ENCODE assay signal across 16 mouse cellular contexts in genomic region chr5:36559510-36560235, GRCm38 (mm10). TPM values are rescaled to one million over a fixed set of nuclear protein-coding genes. Genes with fewer than 3 reads are reported as not detected.
A peak's percentile ranks its signal among the peaks of the same experiment; 100 is the strongest.
DNase-seq lines count a peak whose midpoint lies in the region; ATAC-seq and TF ChIP-seq lines count a peak whose summit lies in the region.
"Had no signal": no experiment of that assay in that cellular context is flagged by ENCODE, and none has a peak within 500 bp of the region (broad histone marks: within the 10 kb centered on the region; RNA-seq: fewer than 3 reads in every experiment).

No protein-coding gene starts in this region.

- no peak for TF ChIP-seq POLR2A in bone marrow macrophage, adult 2 months (IDR thresholded peaks at IDR 0.05; ENCODE audit: borderline replicate concordance, low read depth, low read length)

- no peak overlapping the region for H3K4me3 ChIP-seq in limb, embryonic 13.5 days
- H3K4me3 ChIP-seq in limb, embryonic 10.5 days = no peak overlapping the region
- H3K4me3 ChIP-seq in bone marrow macrophage, adult 2 months (ENCODE audit: insufficient read depth, low read length) = 0 out of 2 replicates have a peak overlapping the region, but pooled peaks have one; percentile 7
- no peak overlapping the region for H3K4me3 ChIP-seq in liver, postnatal 0 days (ENCODE audit: low read depth, low read length)
- H3K4me3 ChIP-seq in hindbrain, embryonic 14.5 days (replicated peaks; ENCODE audit: low read length) = no peak overlapping the region
- H3K4me3 ChIP-seq: embryonic facial prominence, embryonic 15.5 days; forebrain, embryonic 12.5 days; hindbrain, embryonic 10.5 days; lung, embryonic 15.5 days; megakaryocyte, embryonic 14.5 days had no signal

- no peaks in the 10 kb centered on the region for H3K27me3 ChIP-seq in limb, embryonic 13.5 days
- no peaks in the 10 kb centered on the region for H3K27me3 ChIP-seq in limb, embryonic 10.5 days (ENCODE audit: low read depth, poor library complexity, severe bottlenecking)
- no peaks in the 10 kb centered on the region for H3K27me3 ChIP-seq in liver, postnatal 0 days (ENCODE audit: insufficient read depth, low read length)
- no peaks in the 10 kb centered on the region for H3K27me3 ChIP-seq in hindbrain, embryonic 14.5 days (ENCODE audit: control insufficient read depth, insufficient read depth, low read length)
- H3K27me3 ChIP-seq: embryonic facial prominence, embryonic 15.5 days; forebrain, embryonic 12.5 days; lung, embryonic 15.5 days; megakaryocyte, embryonic 14.5 days had no signal

- no peaks in the 10 kb centered on the region; the same call in 1 of the 2 replicates for H3K36me3 ChIP-seq in limb, embryonic 13.5 days
- no peaks in the 10 kb centered on the region for H3K36me3 ChIP-seq in limb, embryonic 10.5 days
- no peaks in the 10 kb centered on the region for H3K36me3 ChIP-seq in liver, postnatal 0 days (replicated peaks; ENCODE audit: insufficient read depth, low read length)
- no peaks in the 10 kb centered on the region for H3K36me3 ChIP-seq in hindbrain, embryonic 14.5 days (replicated peaks; ENCODE audit: control insufficient read depth, insufficient read depth)
- H3K36me3 ChIP-seq: embryonic facial prominence, embryonic 15.5 days; forebrain, embryonic 12.5 days; hindbrain, embryonic 10.5 days; lung, embryonic 15.5 days had no signal

- no peak overlapping the region for H3K9ac ChIP-seq in limb, embryonic 13.5 days
- H3K9ac ChIP-seq in liver, postnatal 0 days (replicated peaks) = no peak overlapping the region; the same call in 1 of the 2 replicates
- no peak overlapping the region for H3K9ac ChIP-seq in hindbrain, embryonic 14.5 days
- H3K9ac ChIP-seq: embryonic facial prominence, embryonic 15.5 days; forebrain, embryonic 12.5 days; lung, embryonic 15.5 days had no signal

- H3K27ac ChIP-seq in limb, embryonic 13.5 days = 0 out of 2 replicates have a peak overlapping the region, but pooled peaks have one; percentile 6
- no peak overlapping the region for H3K27ac ChIP-seq in limb, embryonic 10.5 days
- peak overlapping the region; percentile 70 for H3K27ac ChIP-seq in bone marrow macrophage, adult 2 months (ENCODE audit: insufficient read depth, low read depth, low read length)
- H3K27ac ChIP-seq in liver, postnatal 0 days (ENCODE audit: low read depth) = peak overlapping the region; percentile 78
- no peak overlapping the region for H3K27ac ChIP-seq in hindbrain, embryonic 14.5 days
- H3K27ac ChIP-seq: embryonic facial prominence, embryonic 15.5 days; forebrain, embryonic 12.5 days; hindbrain, embryonic 10.5 days; lung, embryonic 15.5 days had no signal

- no peak for ATAC-seq in limb, embryonic 13.5 days (ENCODE audit: low FRiP score, low read depth)
- ATAC-seq in liver, postnatal 0 days = no peak
- no peak for ATAC-seq in erythroid progenitor cell, adult 5-6 weeks (replicated peaks; ENCODE audit: low FRiP score, poor library complexity, severe bottlenecking)
- ATAC-seq in hindbrain, embryonic 14.5 days (ENCODE audit: low FRiP score) = no peak

- DNase-seq in limb, embryonic 10.5 days (ENCODE audit: low spot score) = no peak
- peak; percentile 46 for DNase-seq in B cell, adult 2 months
- DNase-seq in liver, postnatal 0 days = no peak
- DNase-seq in hindbrain, embryonic 14.5 days (ENCODE audit: low spot score) = no peak
- DNase-seq: adrenal gland, adult 8-10 months; cerebellum, adult 9-11 months; kidney, adult 18-20 months; thymus, adult 2 months had no signal

- H3K9me3 ChIP-seq in limb, embryonic 13.5 days = no peaks in the 10 kb centered on the region
- H3K9me3 ChIP-seq in limb, embryonic 10.5 days (replicated peaks) = no peaks in the 10 kb centered on the region
- no peaks in the 10 kb centered on the region for H3K9me3 ChIP-seq in liver, postnatal 0 days (ENCODE audit: low read length)
- no peaks in the 10 kb centered on the region for H3K9me3 ChIP-seq in hindbrain, embryonic 14.5 days (ENCODE audit: control insufficient read depth, low read length)
- H3K9me3 ChIP-seq: embryonic facial prominence, embryonic 15.5 days; forebrain, embryonic 12.5 days; hindbrain, embryonic 10.5 days; lung, embryonic 15.5 days; megakaryocyte, embryonic 14.5 days had no signal

- 87% methylated on average over 6 of the region's 6 CpGs for WGBS in limb, embryonic 13.5 days
- WGBS in limb, embryonic 10.5 days = 93% methylated on average over 6 of the region's 6 CpGs
- 59% methylated on average over 6 of the region's 6 CpGs for WGBS in liver, postnatal 0 days (ENCODE audit: insufficient replicate concordance)
- 87% methylated on average over 6 of the region's 6 CpGs for WGBS in hindbrain, embryonic 14.5 days

- H3K4me1 ChIP-seq in limb, embryonic 13.5 days = peaks cover 50% of the 10 kb centered on the region
- H3K4me1 ChIP-seq in limb, embryonic 10.5 days = no peaks in the 10 kb centered on the region
- peaks cover 64% of the 10 kb centered on the region for H3K4me1 ChIP-seq in bone marrow macrophage, adult 2 months (ENCODE audit: control insufficient read depth, insufficient read depth, low read length)
- H3K4me1 ChIP-seq in liver, postnatal 0 days (ENCODE audit: insufficient read depth) = peaks cover 63% of the 10 kb centered on the region
- no peaks in the 10 kb centered on the region for H3K4me1 ChIP-seq in hindbrain, embryonic 14.5 days (replicated peaks; ENCODE audit: control insufficient read depth, insufficient read depth, low read length)

- H3K4me2 ChIP-seq in limb, embryonic 13.5 days (replicated peaks) = no peak overlapping the region
- H3K4me2 ChIP-seq in liver, postnatal 0 days (ENCODE audit: low read depth, low read length) = peak overlapping the region; percentile 18; the same call in 1 of the 2 replicates
- H3K4me2 ChIP-seq in hindbrain, embryonic 14.5 days (replicated peaks) = no peak overlapping the region
- H3K4me2 ChIP-seq: embryonic facial prominence, embryonic 15.5 days; forebrain, embryonic 12.5 days; lung, embryonic 15.5 days had no signal

- TF ChIP-seq CTCF in bone marrow macrophage, adult 2 months (IDR thresholded peaks at IDR 0.05; ENCODE audit: low read depth, low read length) = no peak
- TF ChIP-seq CTCF in liver, postnatal 0 days (IDR thresholded peaks at IDR 0.05; ENCODE audit: low read depth) = no peak

- TF ChIP-seq EP300 in liver, postnatal 0 days (IDR thresholded peaks at IDR 0.05; ENCODE audit: low read depth) = no peak

RNA-seq across cellular contexts. Expression of gene Tbc1d14, which starts 33.4 kb away (rescaled TPM):
- polyA plus RNA-seq in limb, embryonic 13.5 days (2015; fragmentation: Nextera tagmentation; extraction: Ambion mirVana) = 38.1 and 38.2 TPM in 2 replicates
- polyA plus RNA-seq in limb, embryonic 10.5 days (2016; fragmentation: Nextera tagmentation; extraction: Ambion mirVana) = 32.0 and 38.2 TPM in 2 replicates
- polyA plus RNA-seq in bone marrow macrophage, adult 2 months (2012; ENCODE audit: insufficient read depth, insufficient read length, missing spikeins) = 57.5 and 57.8 TPM in 2 replicates
- polyA plus RNA-seq in liver, postnatal 0 days (2015; fragmentation: Nextera tagmentation; extraction: Ambion mirVana) = 5.7 and 6.5 TPM in 2 replicates
- total RNA-seq in erythroid progenitor cell, adult 5-6 weeks (2015; ENCODE audit: low replicate concordance) = 13.0 and 16.9 TPM in 2 replicates
- 17.2 and 21.9 TPM in 2 replicates for total RNA-seq in erythroid progenitor cell, adult 5-6 weeks (2017; ENCODE audit: low replicate concordance)
- 74.2 and 76.6 TPM in 2 replicates for polyA plus RNA-seq in hindbrain, embryonic 14.5 days (2014; fragmentation: Nextera tagmentation; extraction: Ambion mirVana)

Comparison
In these comparisons a context has a peak if more than half of its experiments do, and no peak if none do; other contexts are left out.
1. H3K27ac ChIP-seq: peak in limb, embryonic 13.5 days (single experiment), bone marrow macrophage, adult 2 months (single experiment) and liver, postnatal 0 days (single experiment); none in limb, embryonic 10.5 days (single experiment) and hindbrain, embryonic 14.5 days (single experiment).
2. DNase-seq: peak in B cell, adult 2 months (2 of 2); none in limb, embryonic 10.5 days (single experiment), liver, postnatal 0 days (single experiment) and hindbrain, embryonic 14.5 days (single experiment).